11 mouse cellular contexts compared by ENCODE assay signal in the genomic region with DNA sequence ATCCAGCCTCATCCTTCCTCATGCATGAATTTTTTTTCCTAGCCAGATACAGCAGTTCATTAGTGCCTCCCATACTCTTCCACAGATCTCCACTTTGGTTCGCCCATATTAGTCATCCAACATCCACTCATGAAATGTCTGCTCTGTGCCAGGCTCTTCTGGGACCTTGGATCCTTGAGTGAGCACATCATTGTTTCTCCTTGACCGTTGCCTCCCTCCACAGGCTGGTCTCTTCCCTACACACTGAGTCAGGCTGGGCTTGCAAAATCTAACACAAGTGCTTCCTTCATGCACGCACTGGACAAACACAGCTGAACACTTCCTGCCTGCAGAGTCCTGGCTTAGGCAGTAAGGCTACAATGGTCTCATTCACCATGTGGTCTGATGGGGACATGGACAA. TPM values are rescaled to one million over a fixed set of nuclear protein-coding genes. Genes with fewer than 3 reads are reported as not detected.
A peak's percentile ranks its signal among the peaks of the same experiment; 100 is the strongest.
DNase-seq lines count a peak whose midpoint lies in the region; ATAC-seq and TF ChIP-seq lines count a peak whose summit lies in the region.
"Had no signal": no experiment of that assay in that cellular context is flagged by ENCODE, and none has a peak within 500 bp of the region (broad histone marks: within the 10 kb centered on the region; RNA-seq: fewer than 3 reads in every experiment).

No protein-coding gene starts in this region.

- 0 out of 2 replicates have a peak, but pooled peaks have one; percentile 13 for TF ChIP-seq CTCF in gastrocnemius, adult 2 months (IDR thresholded peaks at IDR 0.05)
- TF ChIP-seq CTCF in liver, postnatal 0 days (IDR thresholded peaks at IDR 0.05; ENCODE audit: low read depth), result peak; percentile 53
- TF ChIP-seq CTCF in stomach, postnatal 0 days (IDR thresholded peaks at IDR 0.05; ENCODE audit: low read depth), result peak; percentile 58

- H3K27me3 ChIP-seq in liver, postnatal 0 days (ENCODE audit: insufficient read depth, low read length), result 0 out of 2 replicates have a peak, but pooled peaks cover 5% of the 10 kb centered on the region
- no peaks in the 10 kb centered on the region for H3K27me3 ChIP-seq in stomach, postnatal 0 days (ENCODE audit: control insufficient read depth, insufficient read depth, low read length)
- H3K27me3 ChIP-seq: forebrain, embryonic 13.5 days; hindbrain, embryonic 15.5 days had no signal

- H3K36me3 ChIP-seq in liver, postnatal 0 days (replicated peaks; ENCODE audit: insufficient read depth, low read length), result no peaks in the 10 kb centered on the region
- no peaks in the 10 kb centered on the region for H3K36me3 ChIP-seq in stomach, postnatal 0 days (ENCODE audit: control insufficient read depth, insufficient read depth, low read length)
- H3K36me3 ChIP-seq: hindbrain, embryonic 15.5 days had no signal

- peak; percentile 38 for DNase-seq in gastrocnemius, adult 2 months
- no peak for DNase-seq in gastrocnemius, adult 8-10 months (ENCODE audit: low spot score in 2 of 2)
- peak; percentile 28 for DNase-seq in ovary, adult 18-20 months (ENCODE audit: low spot score)
- no peak for DNase-seq in ovary, postnatal 36 days (ENCODE audit: low spot score)
- peak; percentile 26 for DNase-seq in liver, postnatal 0 days
- peak; percentile 54 for DNase-seq in stomach, postnatal 0 days (ENCODE audit: low spot score)
- no peak for DNase-seq in left cerebral cortex, postnatal 36 days (ENCODE audit: low spot score in 2 of 2)
- no peak for DNase-seq in T-cell, adult 2 months (ENCODE audit: low spot score)

- no peak overlapping the region for H3K9ac ChIP-seq in liver, postnatal 0 days (replicated peaks)
- H3K9ac ChIP-seq in stomach, postnatal 0 days (ENCODE audit: low read length), result no peak overlapping the region
- H3K9ac ChIP-seq: forebrain, embryonic 13.5 days; hindbrain, embryonic 15.5 days had no signal

- WGBS in liver, postnatal 0 days (ENCODE audit: insufficient replicate concordance), result 53% methylated on average over 3 of the region's 3 CpGs
- 67% methylated on average over 3 of the region's 3 CpGs for whole genome bisulfite sequencing in stomach, postnatal 0 days

- peak; percentile 31 for ATAC-seq in liver, postnatal 0 days
- ATAC-seq in stomach, postnatal 0 days (ENCODE audit: low FRiP score, low TSS enrichment), result peak; percentile 73
- ATAC-seq: forebrain, embryonic 13.5 days had no signal

- no peak for TF ChIP-seq EP300 in liver, postnatal 0 days (IDR thresholded peaks at IDR 0.05; ENCODE audit: low read depth)
- TF ChIP-seq EP300 in stomach, postnatal 0 days (optimal IDR thresholded peaks at IDR 0.05), result no peak

- intact Hi-C loops in gastrocnemius, adult 2 months (cut with DNase I), result no loop called here
- intact Hi-C loops in left cerebral cortex, postnatal 36 days (cut with DNase I), result loop anchor here (2.0 kb wide), 1 partner anchor 51 kb away; a partner anchor contains a TSS

- H3K4me3 ChIP-seq in gastrocnemius, adult 2 months, result no peak overlapping the region
- no peak overlapping the region for H3K4me3 ChIP-seq in liver, postnatal 0 days (ENCODE audit: low read depth, low read length)
- no peak overlapping the region for H3K4me3 ChIP-seq in stomach, postnatal 0 days (ENCODE audit: low read depth, low read length)
- H3K4me3 ChIP-seq: forebrain, embryonic 13.5 days; hindbrain, embryonic 15.5 days had no signal

- H3K4me2 ChIP-seq in liver, postnatal 0 days (ENCODE audit: low read depth, low read length), result no peak overlapping the region
- no peak overlapping the region for H3K4me2 ChIP-seq in stomach, postnatal 0 days (replicated peaks; ENCODE audit: low read depth)
- H3K4me2 ChIP-seq: forebrain, embryonic 13.5 days; hindbrain, embryonic 15.5 days had no signal

- H3K27ac ChIP-seq in gastrocnemius, adult 2 months, result 0 out of 2 replicates have a peak overlapping the region, but pooled peaks have one; percentile 24
- 0 out of 2 replicates have a peak overlapping the region, but pooled peaks have one; percentile 29 for H3K27ac ChIP-seq in liver, postnatal 0 days (ENCODE audit: low read depth)
- no peak overlapping the region for H3K27ac ChIP-seq in stomach, postnatal 0 days (replicated peaks)
- H3K27ac ChIP-seq: forebrain, embryonic 13.5 days; hindbrain, embryonic 15.5 days had no signal

- H3K9me3 ChIP-seq in liver, postnatal 0 days (ENCODE audit: low read length), result no peaks in the 10 kb centered on the region
- H3K9me3 ChIP-seq in stomach, postnatal 0 days (ENCODE audit: control insufficient read depth, low read length), result no peaks in the 10 kb centered on the region
- H3K9me3 ChIP-seq: forebrain, embryonic 13.5 days; hindbrain, embryonic 15.5 days had no signal

- peaks cover 15% of the 10 kb centered on the region for H3K4me1 ChIP-seq in liver, postnatal 0 days (ENCODE audit: insufficient read depth)
- no peaks in the 10 kb centered on the region; the same call in 1 of the 2 replicates for H3K4me1 ChIP-seq in stomach, postnatal 0 days (replicated peaks; ENCODE audit: control insufficient read depth, insufficient read depth)

RNA-seq across cellular contexts. Expression of a gene that starts 1.7 kb away (rescaled TPM):
- total RNA-seq in gastrocnemius, adult 2 months (2021), result 10 to 100 TPM; 30.9 to 31.9 TPM
- 10 to 100 TPM; 36.4 to 39.3 (median 39.1) TPM for total RNA-seq in gastrocnemius, adult 8-10 months (2022)
- polyA plus RNA-seq in liver, postnatal 0 days (2015; fragmentation: Nextera tagmentation; extraction: Ambion mirVana), result 27.9 and 31.0 TPM in 2 replicates
- polyA plus RNA-seq in stomach, postnatal 0 days (2015; fragmentation: Nextera tagmentation; extraction: Ambion mirVana), result 39.2 and 42.3 TPM in 2 replicates
- 10 to 100 TPM; 47.0 to 50.8 TPM for total RNA-seq in left cerebral cortex, postnatal 36 days (2021)

RNA-seq across cellular contexts. Expression of a gene that starts 2.0 kb away (rescaled TPM):
- total RNA-seq in gastrocnemius, adult 2 months (2021), result under 1 TPM; 0.53 to 0.56 TPM
- total RNA-seq in gastrocnemius, adult 8-10 months (2022), result under 1 TPM in 3 of 4 experiments, not detected in 1; 0.36 to 0.86 (median 0.54) TPM
- 0.19 TPM in 2 replicates for polyA plus RNA-seq in liver, postnatal 0 days (2015; fragmentation: Nextera tagmentation; extraction: Ambion mirVana)
- polyA plus RNA-seq in stomach, postnatal 0 days (2015; fragmentation: Nextera tagmentation; extraction: Ambion mirVana), result 0.25 and 0.59 TPM in 2 replicates
- total RNA-seq in left cerebral cortex, postnatal 36 days (2021), result 1 to 10 TPM; 3.9 to 5.3 TPM
- polyA plus RNA-seq: forebrain, embryonic 13.5 days; lung, embryonic 16.5 days had no signal

RNA-seq across cellular contexts. Expression of a gene that starts 40.1 kb away (rescaled TPM):
- total RNA-seq in gastrocnemius, adult 2 months (2021), result not detected
- total RNA-seq in gastrocnemius, adult 8-10 months (2022), result not detected
- polyA plus RNA-seq in liver, postnatal 0 days (2015; fragmentation: Nextera tagmentation; extraction: Ambion mirVana), result not detected in 2 replicates
- polyA plus RNA-seq in stomach, postnatal 0 days (2015; fragmentation: Nextera tagmentation; extraction: Ambion mirVana), result 4.5 and 4.8 TPM in 2 replicates
- 10 to 100 TPM; 21.4 to 28.7 TPM for total RNA-seq in left cerebral cortex, postnatal 36 days (2021)

RNA-seq across cellular contexts. Expression of a gene that starts 51.2 kb away (rescaled TPM):
- 100 to 1,000 TPM; 101 to 117 TPM for total RNA-seq in gastrocnemius, adult 2 months (2021)
- 100 to 1,000 TPM; 101 to 124 (median 111) TPM for total RNA-seq in gastrocnemius, adult 8-10 months (2022)
- polyA plus RNA-seq in liver, postnatal 0 days (2015; fragmentation: Nextera tagmentation; extraction: Ambion mirVana), result 3.4 and 4.1 TPM in 2 replicates
- 4.9 and 8.1 TPM in 2 replicates for polyA plus RNA-seq in stomach, postnatal 0 days (2015; fragmentation: Nextera tagmentation; extraction: Ambion mirVana)
- total RNA-seq in left cerebral cortex, postnatal 36 days (2021), result 100 to 1,000 TPM; 101 to 125 TPM

Comparison
In these comparisons a context has a peak if more than half of its experiments do, and no peak if none do; other contexts are left out.
1. DNase-seq: peak in gastrocnemius, adult 2 months (single experiment), ovary, adult 18-20 months (single experiment), liver, postnatal 0 days (single experiment) and stomach, postnatal 0 days (single experiment); none in gastrocnemius, adult 8-10 months (0 of 2), ovary, postnatal 36 days (single experiment), left cerebral cortex, postnatal 36 days (0 of 2) and T-cell, adult 2 months (single experiment).
2. RNA of a gene that starts 40.1 kb away (total RNA-seq): 21.4 to 28.7 TPM in left cerebral cortex, postnatal 36 days; not detected in gastrocnemius, adult 2 months and not detected in gastrocnemius, adult 8-10 months; every median in the first group is over 10 times any median in the second.
3. Peak in every context shown above with its lines, with median percentiles within 50 percentile points of each other: CTCF ChIP-seq.